In genomic region chr16:18877386-18878090, GRCm38 (mm10) we compare ENCODE assay signal across 8 mouse cellular contexts. TPM values are rescaled to one million over a fixed set of nuclear protein-coding genes. Genes with fewer than 3 reads are reported as not detected.
DNase-seq lines count a peak whose midpoint lies in the region; ATAC-seq lines count a peak whose summit lies in the region.

No protein-coding gene starts in this region.

- ATAC-seq in intestine, embryonic 14.5 days (replicated peaks; ENCODE audit: low FRiP score, low TSS enrichment, low read depth), result peak; percentile 37

- peak; percentile 58 for DNase-seq in cerebellum, adult 11 months
- DNase-seq in cerebellum, adult 11-12 months, result no peak
- DNase-seq in embryo, embryonic 10 days (ENCODE audit: low spot score), result peak; percentile 77
- peak; percentile 31 for DNase-seq in gastrocnemius, postnatal 14 days
- peak; percentile 87 for DNase-seq in intestine, embryonic 14.5 days (ENCODE audit: low spot score)
- DNase-seq in left cerebral cortex, postnatal 25 days (ENCODE audit: low spot score in 2 of 2), result peak; percentile 54
- DNase-seq in mesoderm, embryonic 11.5 days (ENCODE audit: low read depth, low spot score), result peak; percentile 76
- peak; percentile 39 to 44 for DNase-seq in right cerebral cortex, postnatal 36 days (ENCODE audit: low spot score in 2 of 2)

- H3K9ac ChIP-seq in intestine, embryonic 14.5 days (ENCODE audit: low read length), result peak overlapping the region; percentile 80

- H3K9me3 ChIP-seq in intestine, embryonic 14.5 days (ENCODE audit: control insufficient read depth, low read length), result no peaks in the 10 kb centered on the region

- H3K27ac ChIP-seq in intestine, embryonic 14.5 days (ENCODE audit: low read depth), result peak overlapping the region; percentile 91

- no peaks in the 10 kb centered on the region; the same call in 1 of the 2 replicates for H3K4me1 ChIP-seq in intestine, embryonic 14.5 days (replicated peaks; ENCODE audit: control insufficient read depth, insufficient read depth, low read length)

- intact Hi-C loops in gastrocnemius, postnatal 14 days (cut with DNase I; ENCODE audit: low total_unique reads), result loop anchor here (10.0 kb wide), 1 partner anchor 1643 kb away; the partner anchor contains the start of gene Hic2
- intact Hi-C loops in left cerebral cortex, postnatal 25 days (cut with DNase I), result loop anchor here (2.0 to 5.0 kb wide), 2 partner anchors 41 to 65 kb away; partner anchors contain the start of genes 2510002D24Rik, Cdc45, Gm28539 and Ufd1

- H3K36me3 ChIP-seq in intestine, embryonic 14.5 days (ENCODE audit: control insufficient read depth, insufficient read depth, low read length), result peaks cover 30% of the 10 kb centered on the region

- H3K4me2 ChIP-seq in intestine, embryonic 14.5 days (ENCODE audit: low read length), result peak overlapping the region; percentile 78

- H3K4me3 ChIP-seq in intestine, embryonic 14.5 days (ENCODE audit: low read depth, low read length), result peak overlapping the region; percentile 86

- no peaks in the 10 kb centered on the region for H3K27me3 ChIP-seq in intestine, embryonic 14.5 days (replicated peaks; ENCODE audit: control insufficient read depth, insufficient read depth, low read length)

- under 1% methylated on average over 42 of the region's 43 CpGs for WGBS in intestine, embryonic 14.5 days

RNA-seq across cellular contexts. Expression of gene Hira, which starts 0.7 kb away (rescaled TPM):
- total RNA-seq in gastrocnemius, postnatal 14 days (2021), result 10 to 100 TPM; 20.4 to 25.3 TPM
- polyA plus RNA-seq in intestine, embryonic 14.5 days (2014; fragmentation: Nextera tagmentation; extraction: Ambion mirVana), result 12.8 and 15.8 TPM in 2 replicates
- 10 to 100 TPM; 74.3 to 84.6 TPM for total RNA-seq in left cerebral cortex, postnatal 25 days (2021)

RNA-seq across cellular contexts. Expression of gene Mrpl40, which starts 0.9 kb away (rescaled TPM):
- total RNA-seq in gastrocnemius, postnatal 14 days (2021), result 10 to 100 TPM; 41.2 to 43.7 TPM
- polyA plus RNA-seq in intestine, embryonic 14.5 days (2014; fragmentation: Nextera tagmentation; extraction: Ambion mirVana), result 92.6 and 92.9 TPM in 2 replicates
- 10 to 100 TPM; 37.9 to 38.9 TPM for total RNA-seq in left cerebral cortex, postnatal 25 days (2021)

RNA-seq across cellular contexts. Expression of gene Gm28539, which starts 41.2 kb away (rescaled TPM):
- total RNA-seq in gastrocnemius, postnatal 14 days (2021), result 1 to 10 TPM; 1.3 to 2.1 TPM
- not detected in 2 replicates for polyA plus RNA-seq in intestine, embryonic 14.5 days (2014; fragmentation: Nextera tagmentation; extraction: Ambion mirVana)
- 1 to 10 TPM in 1 of 2 experiments, under 1 TPM in 1; 0.98 to 1.7 TPM for total RNA-seq in left cerebral cortex, postnatal 25 days (2021)

RNA-seq across cellular contexts. Expression of gene 2510002D24Rik, which starts 41.2 kb away (rescaled TPM):
- total RNA-seq in gastrocnemius, postnatal 14 days (2021), result 10 to 100 TPM; 13.8 to 14.3 TPM
- 41.1 and 42.9 TPM in 2 replicates for polyA plus RNA-seq in intestine, embryonic 14.5 days (2014; fragmentation: Nextera tagmentation; extraction: Ambion mirVana)
- 10 to 100 TPM; 24.4 to 24.6 TPM for total RNA-seq in left cerebral cortex, postnatal 25 days (2021)
